ENCODE assay signal across 11 mouse cellular contexts in the genomic region with DNA sequence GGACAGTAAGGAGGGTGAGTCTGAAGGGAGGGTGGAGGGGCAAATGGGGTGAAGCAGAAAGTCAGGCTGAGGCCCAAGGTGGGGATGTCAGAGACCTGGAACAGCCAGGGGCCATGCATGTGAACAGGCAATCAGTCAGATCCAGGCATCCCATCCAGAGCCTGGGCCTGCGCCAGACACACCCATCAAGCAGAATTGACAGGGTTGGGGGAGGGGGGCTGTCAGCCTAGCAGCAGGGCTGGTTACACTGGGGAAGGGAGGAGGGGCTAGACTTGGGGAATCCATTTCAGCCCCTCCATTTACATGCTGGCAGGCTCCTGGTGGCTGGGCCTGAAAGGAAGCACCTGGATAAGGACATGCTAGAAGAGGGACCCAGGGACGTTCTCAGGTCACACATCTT. TPM values are rescaled to one million over a fixed set of nuclear protein-coding genes. Genes with fewer than 3 reads are reported as not detected.
DNase-seq lines count a peak whose midpoint lies in the region; ATAC-seq lines count a peak whose summit lies in the region.
"Had no signal": no experiment of that assay in that cellular context is flagged by ENCODE, and none has a peak within 500 bp of the region (broad histone marks: within the 10 kb centered on the region; RNA-seq: fewer than 3 reads in every experiment).

No protein-coding gene starts in this region.

- no peak overlapping the region for H3K4me2 ChIP-seq in heart, embryonic 12.5 days
- no peak overlapping the region for H3K4me2 ChIP-seq in limb, embryonic 13.5 days (replicated peaks)
- H3K4me2 ChIP-seq in liver, embryonic 12.5 days: no peak overlapping the region

- H3K9me3 ChIP-seq in heart, embryonic 12.5 days (replicated peaks): no peaks in the 10 kb centered on the region
- H3K9me3 ChIP-seq in forebrain, embryonic 10.5 days: no peaks in the 10 kb centered on the region
- H3K9me3 ChIP-seq in limb, embryonic 13.5 days: no peaks in the 10 kb centered on the region
- no peaks in the 10 kb centered on the region for H3K9me3 ChIP-seq in liver, embryonic 12.5 days (replicated peaks)

- 0 out of 2 replicates have a peak overlapping the region, but pooled peaks have one; percentile 2 for H3K27ac ChIP-seq in heart, embryonic 12.5 days (ENCODE audit: poor library complexity, severe bottlenecking)
- peak overlapping the region; percentile 78 for H3K27ac ChIP-seq in forebrain, embryonic 10.5 days
- H3K27ac ChIP-seq in limb, embryonic 13.5 days: peak overlapping the region; percentile 69
- no peak overlapping the region for H3K27ac ChIP-seq in liver, embryonic 12.5 days

- H3K27me3 ChIP-seq in heart, embryonic 12.5 days (replicated peaks): no peaks in the 10 kb centered on the region
- H3K27me3 ChIP-seq in forebrain, embryonic 10.5 days (ENCODE audit: poor library complexity, severe bottlenecking): no peaks in the 10 kb centered on the region
- no peaks in the 10 kb centered on the region for H3K27me3 ChIP-seq in limb, embryonic 13.5 days
- H3K27me3 ChIP-seq in liver, embryonic 12.5 days (replicated peaks): peaks cover 30% of the 10 kb centered on the region

- H3K4me1 ChIP-seq in heart, embryonic 12.5 days (replicated peaks): peaks cover 49% of the 10 kb centered on the region
- peaks cover 51% of the 10 kb centered on the region for H3K4me1 ChIP-seq in forebrain, embryonic 10.5 days
- H3K4me1 ChIP-seq in limb, embryonic 13.5 days: peaks cover 52% of the 10 kb centered on the region
- H3K4me1 ChIP-seq in liver, embryonic 12.5 days: peaks cover 14% of the 10 kb centered on the region

- DNase-seq in heart, postnatal 4 days: no peak
- DNase-seq in ES-CJ7 (ENCODE audit: low read depth, low spot score): peak; percentile 67
- no peak for DNase-seq in forebrain, embryonic 10.5 days (ENCODE audit: extremely low spot score, low spot score)
- no peak for DNase-seq in cerebellum, adult 11 months
- no peak for DNase-seq in testis, postnatal 10 days (ENCODE audit: low spot score)
- DNase-seq: heart, postnatal 10 days; layer of hippocampus, adult 9-11 months had no signal

- 0 out of 2 replicates have a peak, but pooled peaks have one; percentile 22 for ATAC-seq in heart, embryonic 12.5 days (ENCODE audit: insufficient number of reproducible peaks, low FRiP score)
- peak; percentile 38; the same call in 1 of the 2 replicates for ATAC-seq in limb, embryonic 13.5 days (ENCODE audit: low FRiP score, low read depth)
- no peak for ATAC-seq in liver, embryonic 12.5 days

- H3K9ac ChIP-seq in heart, embryonic 12.5 days: no peak overlapping the region
- H3K9ac ChIP-seq in limb, embryonic 13.5 days: no peak overlapping the region
- no peak overlapping the region for H3K9ac ChIP-seq in liver, embryonic 12.5 days

- no peak overlapping the region for H3K4me3 ChIP-seq in heart, embryonic 12.5 days
- H3K4me3 ChIP-seq in forebrain, embryonic 10.5 days: no peak overlapping the region
- no peak overlapping the region for H3K4me3 ChIP-seq in limb, embryonic 13.5 days
- H3K4me3 ChIP-seq in liver, embryonic 12.5 days: no peak overlapping the region

- WGBS in heart, embryonic 12.5 days: 31% methylated on average over 2 of the region's 2 CpGs
- 18% methylated on average over 2 of the region's 2 CpGs for WGBS in forebrain, embryonic 10.5 days
- WGBS in limb, embryonic 13.5 days: 20% methylated on average over 2 of the region's 2 CpGs
- WGBS in liver, embryonic 12.5 days (ENCODE audit: insufficient replicate concordance): 31% methylated on average over 2 of the region's 2 CpGs

- H3K36me3 ChIP-seq in heart, embryonic 12.5 days: no peaks in the 10 kb centered on the region
- no peaks in the 10 kb centered on the region for H3K36me3 ChIP-seq in forebrain, embryonic 10.5 days (replicated peaks)
- H3K36me3 ChIP-seq in limb, embryonic 13.5 days: no peaks in the 10 kb centered on the region
- H3K36me3 ChIP-seq in liver, embryonic 12.5 days: no peaks in the 10 kb centered on the region

RNA-seq across cellular contexts. Expression of a gene that starts 7.3 kb away (rescaled TPM):
- 6.4 and 9.3 TPM in 2 replicates for polyA plus RNA-seq in heart, embryonic 12.5 days (2016; fragmentation: Nextera tagmentation; extraction: Ambion mirVana)
- total RNA-seq in heart, postnatal 4 days (2021): 10 to 100 TPM in 1 of 2 experiments, under 1 TPM in 1; 0.98 to 10.9 TPM
- polyA plus RNA-seq in forebrain, embryonic 10.5 days (2016; fragmentation: Nextera tagmentation; extraction: Ambion mirVana): 0.33 and 1.1 TPM in 2 replicates
- polyA plus RNA-seq in limb, embryonic 13.5 days (2015; fragmentation: Nextera tagmentation; extraction: Ambion mirVana): 60.9 and 62.3 TPM in 2 replicates
- polyA plus RNA-seq in liver, embryonic 12.5 days (2016; fragmentation: Nextera tagmentation; extraction: Ambion mirVana): 0.51 TPM in 1 of 2 replicates, not detected in the other
- total RNA-seq: megakaryocyte-erythroid progenitor cell, adult 5-6 weeks had no signal

RNA-seq across cellular contexts. Expression of a gene that starts 26.5 kb away (rescaled TPM):
- 12.0 and 15.2 TPM in 2 replicates for polyA plus RNA-seq in heart, embryonic 12.5 days (2016; fragmentation: Nextera tagmentation; extraction: Ambion mirVana)
- total RNA-seq in heart, postnatal 4 days (2021): 1 to 10 TPM; 3.7 to 6.4 TPM
- polyA plus RNA-seq in forebrain, embryonic 10.5 days (2016; fragmentation: Nextera tagmentation; extraction: Ambion mirVana): 15.8 and 16.1 TPM in 2 replicates
- polyA plus RNA-seq in limb, embryonic 13.5 days (2015; fragmentation: Nextera tagmentation; extraction: Ambion mirVana): 27.3 and 35.1 TPM in 2 replicates
- 10.4 and 14.4 TPM in 2 replicates for polyA plus RNA-seq in liver, embryonic 12.5 days (2016; fragmentation: Nextera tagmentation; extraction: Ambion mirVana)

RNA-seq across cellular contexts. Expression of a gene that starts 45.3 kb away (rescaled TPM):
- 33.4 and 38.4 TPM in 2 replicates for polyA plus RNA-seq in heart, embryonic 12.5 days (2016; fragmentation: Nextera tagmentation; extraction: Ambion mirVana)
- 100 to 1,000 TPM in 1 of 2 experiments, 10 to 100 TPM in 1; 93.3 to 108 TPM for total RNA-seq in heart, postnatal 4 days (2021)
- 10.7 and 12.0 TPM in 2 replicates for polyA plus RNA-seq in forebrain, embryonic 10.5 days (2016; fragmentation: Nextera tagmentation; extraction: Ambion mirVana)
- 46.3 and 49.8 TPM in 2 replicates for polyA plus RNA-seq in limb, embryonic 13.5 days (2015; fragmentation: Nextera tagmentation; extraction: Ambion mirVana)
- polyA plus RNA-seq in liver, embryonic 12.5 days (2016; fragmentation: Nextera tagmentation; extraction: Ambion mirVana): 16.7 and 17.0 TPM in 2 replicates
